Mouse (Mus musculus): ENCODE results near the gene AU018091.
"Not testable (repeated sequence)": the region's sequence is repeated elsewhere in the genome, so short reads cannot be mapped to it uniquely, and the experiment has no call there.

Gene AU018091

GRCm38 (mm10) chr7:3164991-3165390 lies 4.0 kb downstream of the AU018091 start:
- DNase-seq: no peak

DNA sequence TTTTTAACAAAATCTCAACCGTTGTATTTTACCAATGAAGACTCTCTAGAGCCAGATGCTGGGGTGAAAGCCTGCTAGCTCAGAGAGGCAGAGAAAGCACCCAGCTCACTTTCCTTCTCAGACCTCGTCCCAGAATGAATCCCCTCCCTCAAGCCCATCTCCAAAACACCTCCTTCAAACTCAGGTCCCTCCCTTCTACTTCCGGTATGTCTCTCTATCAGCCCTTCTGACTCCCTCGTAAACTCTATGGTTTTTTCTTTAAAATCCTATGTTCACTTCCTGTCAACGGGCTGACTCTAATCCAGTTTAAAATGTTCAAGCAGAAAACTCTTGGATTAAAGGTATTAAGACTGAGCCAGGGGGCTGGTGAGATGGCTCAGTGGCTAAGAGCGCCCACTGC lies 4.6 kb downstream of the AU018091 start:
- no peak for DNase-seq

DNA sequence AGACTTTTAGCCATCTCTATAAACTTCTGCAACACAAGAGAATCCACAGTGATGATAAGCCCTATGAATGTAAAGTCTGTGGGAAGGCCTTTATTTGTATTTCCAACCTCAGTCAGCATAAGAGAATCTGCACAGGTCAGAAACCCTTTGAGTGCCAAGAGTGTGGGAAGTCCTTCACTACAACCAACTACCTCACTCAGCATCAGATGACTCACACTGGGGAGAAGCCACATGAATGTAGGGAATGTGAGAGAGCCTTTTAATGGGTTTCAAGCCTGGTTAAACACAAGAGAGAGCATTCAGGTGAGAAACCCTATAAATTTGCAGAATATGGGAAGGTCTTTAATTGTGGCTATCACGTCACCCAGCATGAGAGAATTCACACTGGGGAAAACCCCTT lies 18.6 kb downstream of the AU018091 start:
- no peak for DNase-seq

GRCm38 (mm10) chr7:3146072-3146471 lies 22.9 kb downstream of the AU018091 start:
- DNase-seq: no peak

DNA sequence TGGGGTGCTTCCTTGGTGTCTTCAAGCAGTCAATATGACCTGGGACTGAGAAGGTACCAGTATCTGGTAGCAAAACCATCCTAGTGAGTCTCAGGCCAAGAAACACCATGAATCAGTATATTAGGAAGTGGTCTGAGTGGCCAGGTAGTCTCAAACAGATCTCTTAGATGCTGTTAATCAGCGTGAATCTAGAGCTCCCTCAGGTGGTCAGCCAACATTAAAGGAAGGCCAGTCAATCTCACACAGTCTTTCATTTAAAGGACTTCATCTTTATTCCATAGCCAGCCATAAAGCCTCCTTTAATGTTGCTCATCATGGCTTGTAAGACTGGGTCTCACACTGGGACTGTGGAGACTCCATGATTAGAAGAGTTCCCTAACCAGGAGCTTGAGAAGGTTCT lies 25.7 kb downstream of the AU018091 start:
- DNase-seq: no peak

- DNase-seq: no peak
Measured at GRCm38 (mm10) chr7:3135606-3136005, 33.4 kb downstream of the AU018091 start.

GRCm38 (mm10) chr7:3134654-3135053 lies 34.3 kb downstream of the AU018091 start:
- no peak for DNase-seq

GRCm38 (mm10) chr7:3130342-3130741 lies 38.7 kb downstream of the AU018091 start:
- no peak for DNase-seq

GRCm38 (mm10) chr7:3128564-3128963 lies 40.4 kb downstream of the AU018091 start:
- DNase-seq: not testable (repeated sequence)

DNA sequence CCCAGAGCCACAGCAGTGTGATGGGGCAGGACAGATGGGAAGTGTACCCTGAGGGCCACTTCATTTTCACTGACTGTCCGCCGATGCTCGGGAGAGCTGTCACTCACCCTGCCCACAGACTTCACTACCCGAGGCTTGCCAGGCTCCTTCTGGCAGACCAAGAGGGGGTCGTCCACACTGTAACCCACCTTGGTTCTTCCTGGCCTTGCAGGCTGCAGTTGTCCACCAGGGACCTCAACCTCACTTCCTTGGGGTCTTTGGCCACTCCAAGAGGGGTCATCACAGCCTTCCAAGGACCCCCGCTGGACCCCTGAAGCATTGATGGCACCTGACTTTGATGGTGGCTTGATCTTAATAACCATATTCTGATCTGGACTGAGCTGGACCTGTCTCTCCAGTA lies 57.8 kb downstream of the AU018091 start:
- DNase-seq: not testable (repeated sequence)

DNA sequence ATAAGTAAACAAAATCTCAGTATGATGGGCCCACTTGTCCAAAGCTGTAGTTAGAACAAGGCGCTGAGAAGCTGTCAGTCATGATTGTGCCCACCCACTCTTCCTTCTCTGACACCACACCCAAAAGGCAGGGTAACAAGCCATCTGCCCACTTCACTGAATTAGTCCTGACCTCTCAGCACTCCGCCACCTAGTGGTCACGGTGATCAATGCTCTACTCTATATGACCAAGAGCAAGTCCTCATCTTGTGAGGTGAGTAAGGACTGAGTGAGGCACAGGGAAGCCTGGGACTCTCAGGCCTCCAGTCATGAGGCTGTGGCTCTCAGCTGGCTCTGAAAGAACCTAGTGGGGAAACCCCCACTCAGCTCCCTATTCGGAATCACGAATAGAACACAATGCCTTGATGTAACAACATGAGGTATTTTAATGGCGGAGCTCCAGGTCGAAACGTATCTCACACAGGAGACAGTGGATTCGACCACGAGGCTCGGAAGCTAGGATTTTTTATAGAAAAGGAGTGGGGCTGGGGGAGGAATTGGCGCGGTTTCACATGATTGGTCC lies 62.4 kb downstream of the AU018091 start:
- DNase-seq: not testable (repeated sequence)
